Mouse (Mus musculus) layer of hippocampus, adult 9-10 months (tissue): ENCODE measurements around the gene Gm27029.
"Not testable (repeated sequence)": the region's sequence is repeated elsewhere in the genome, so short reads cannot be mapped to it uniquely, and the experiment has no call there.

Source experiments
- DNase-seq: peaks from one replicate; pipeline ENCODE4 v3.0.0; 2022; ENCODE audit warnings: low spot score

The Gm27029 gene

GRCm38 (mm10) chr11:101455627-101456026 lies 31.0 kb upstream of the Gm27029 start:
- DNase-seq, result no peak

- DNase-seq, result no peak
These were observed 30.1 kb upstream of the Gm27029 start for GRCm38 (mm10) chr11:101454702-101455101.

GRCm38 (mm10) chr11:101452093-101452774 lies 27.6 kb upstream of the Gm27029 start:
- DNase-seq, result no peak

GRCm38 (mm10) chr11:101451536-101451935 lies 26.9 kb upstream of the Gm27029 start:
- no peak for DNase-seq

- DNase-seq, result no peak
These were observed 25.8 kb upstream of the Gm27029 start for GRCm38 (mm10) chr11:101450394-101450793.

GRCm38 (mm10) chr11:101449596-101449995 lies 25.0 kb upstream of the Gm27029 start:
- not testable (repeated sequence) for DNase-seq

GRCm38 (mm10) chr11:101448899-101449298 lies 24.3 kb upstream of the Gm27029 start:
- DNase-seq, result no peak

- no peak for DNase-seq
These were observed 23.7 kb upstream of the Gm27029 start, which contains the start of gene Ifi35 for GRCm38 (mm10) chr11:101448274-101448746. Ifi35 (plus strand) TSS chr11:101448407.

GRCm38 (mm10) chr11:101447786-101448185 lies 23.2 kb upstream of the Gm27029 start:
- DNase-seq, result no peak

GRCm38 (mm10) chr11:101446860-101447259 lies 22.3 kb upstream of the Gm27029 start:
- not testable (repeated sequence) for DNase-seq

- no peak for DNase-seq
These were observed 21.7 kb upstream of the Gm27029 start for GRCm38 (mm10) chr11:101446319-101446718.

GRCm38 (mm10) chr11:101442760-101443159 lies 18.2 kb upstream of the Gm27029 start:
- DNase-seq, result no peak

- peak; percentile 94 for DNase-seq
These were observed 17.6 kb upstream of the Gm27029 start, which contains the start of gene Rpl27 for GRCm38 (mm10) chr11:101442127-101442693. Rpl27 (plus strand) TSS chr11:101442298.

- DNase-seq, result not testable (repeated sequence)
These were observed 17.0 kb upstream of the Gm27029 start for GRCm38 (mm10) chr11:101441450-101442126.

GRCm38 (mm10) chr11:101438006-101438405 lies 13.4 kb upstream of the Gm27029 start:
- not testable (repeated sequence) for DNase-seq

- no peak for DNase-seq
These were observed 12.3 kb upstream of the Gm27029 start for GRCm38 (mm10) chr11:101436916-101437315.

- DNase-seq, result no peak
These were observed 11.2 kb upstream of the Gm27029 start for GRCm38 (mm10) chr11:101435831-101436230.

- DNase-seq, result no peak
These were observed 8.8 kb upstream of the Gm27029 start for GRCm38 (mm10) chr11:101433396-101433795.

GRCm38 (mm10) chr11:101431327-101431726 lies 6.7 kb upstream of the Gm27029 start:
- no peak for DNase-seq

- DNase-seq, result no peak
These were observed 1.6 kb upstream of the Gm27029 start for GRCm38 (mm10) chr11:101426165-101426564.

- DNase-seq, result peak; percentile 97
These were observed 573 bp upstream of the Gm27029 start, which contains the start of the genes Rundc1 and Ptges3l for GRCm38 (mm10) chr11:101424925-101425813. Rundc1 (plus strand) TSS chr11:101425085. Ptges3l (minus strand) TSS chr11:101425333.

- DNase-seq, result no peak
These were observed 4.4 kb downstream of the Gm27029 start for GRCm38 (mm10) chr11:101420148-101420547.
